Mouse (Mus musculus): ENCODE results near the gene Tldc2.

The Tldc2 gene

GRCm38 (mm10) chr2:157086796-157087195 lies at the start of gene Tldc2:
Gene Tldc2 (plus strand): TSS chr2:157087055.
- DNase-seq (ENCODE audit: low read depth in 2 of 2, low spot score in 2 of 2) = no peak

GRCm38 (mm10) chr2:157037303-157037702 lies 49.6 kb upstream of the Tldc2 start:
- no peak for DNase-seq (ENCODE audit: low read depth in 2 of 2, low spot score in 2 of 2)

GRCm38 (mm10) chr2:157039900-157040648 lies 46.8 kb upstream of the Tldc2 start:
- no peak for DNase-seq (ENCODE audit: low read depth in 2 of 2, low spot score in 2 of 2)

- no peak for DNase-seq (ENCODE audit: low read depth in 2 of 2, low spot score in 2 of 2)
These were observed 46.2 kb upstream of the Tldc2 start for GRCm38 (mm10) chr2:157040649-157041046.

DNA sequence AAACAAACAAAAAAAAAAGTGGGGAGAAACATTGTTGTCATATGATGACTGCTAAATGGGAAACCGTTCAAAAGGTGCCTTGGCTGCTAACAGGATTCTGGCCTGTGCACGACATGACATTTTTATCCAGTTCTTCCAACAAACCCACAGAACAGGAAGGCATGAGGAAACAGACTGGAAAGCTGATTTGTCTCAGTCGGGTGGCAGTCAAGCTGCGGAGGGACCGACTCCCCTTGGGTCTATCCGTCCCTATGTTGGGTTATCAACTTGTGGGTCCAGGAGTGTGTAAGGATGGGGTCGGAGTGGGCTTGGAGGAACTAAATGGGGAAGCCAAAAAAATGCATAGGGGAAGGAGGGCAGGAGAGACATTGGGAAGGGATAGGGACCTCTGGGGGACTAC lies 45.4 kb upstream of the Tldc2 start:
- no peak for DNase-seq (ENCODE audit: low read depth in 2 of 2, low spot score in 2 of 2)

GRCm38 (mm10) chr2:157043556-157043955 lies 43.3 kb upstream of the Tldc2 start:
- no peak for DNase-seq (ENCODE audit: low read depth in 2 of 2, low spot score in 2 of 2)

GRCm38 (mm10) chr2:157043987-157044386 lies 42.9 kb upstream of the Tldc2 start:
- no peak for DNase-seq (ENCODE audit: low read depth in 2 of 2, low spot score in 2 of 2)

DNA sequence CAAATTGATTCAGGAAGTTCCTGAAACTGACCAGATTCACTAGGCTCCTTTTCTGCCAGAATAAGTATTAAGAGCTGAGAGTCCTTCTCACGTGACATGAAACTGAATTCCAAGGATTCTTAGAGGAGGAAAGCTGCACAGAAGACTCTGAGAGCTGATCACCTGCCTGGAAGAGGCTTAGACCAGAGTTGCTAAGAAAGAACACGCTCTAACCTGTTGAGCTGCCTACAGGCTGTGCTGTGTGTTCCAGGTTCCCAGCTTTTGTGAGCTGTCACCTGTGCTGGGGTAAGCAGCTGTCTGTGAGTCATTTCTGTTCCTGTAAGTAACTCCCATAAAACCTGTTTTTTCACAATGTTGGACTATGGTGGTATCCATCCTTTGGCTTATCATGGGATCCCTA lies 40.9 kb upstream of the Tldc2 start:
- DNase-seq (ENCODE audit: low read depth in 2 of 2, low spot score in 2 of 2) = no peak

DNA sequence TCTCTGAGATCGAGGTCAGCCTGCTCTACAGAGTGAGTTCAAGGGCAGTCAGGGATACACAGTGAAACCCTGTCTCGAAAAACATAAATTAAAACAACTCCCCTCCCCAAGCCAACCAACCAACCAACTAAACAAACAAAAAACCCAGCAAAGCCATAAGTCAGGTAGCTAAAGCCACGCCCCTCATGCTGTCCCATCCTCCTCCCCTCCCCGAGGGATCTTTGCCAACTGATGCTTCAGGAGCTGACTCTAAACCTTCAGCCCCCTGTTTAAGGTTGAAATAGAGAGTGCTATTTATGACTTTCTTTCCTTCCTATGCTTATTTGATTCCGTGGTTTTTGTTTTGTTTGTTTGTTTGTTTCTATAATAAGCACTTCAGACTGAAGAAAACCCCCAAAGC lies 39.9 kb upstream of the Tldc2 start:
- no peak for DNase-seq (ENCODE audit: low read depth in 2 of 2, low spot score in 2 of 2)

DNA sequence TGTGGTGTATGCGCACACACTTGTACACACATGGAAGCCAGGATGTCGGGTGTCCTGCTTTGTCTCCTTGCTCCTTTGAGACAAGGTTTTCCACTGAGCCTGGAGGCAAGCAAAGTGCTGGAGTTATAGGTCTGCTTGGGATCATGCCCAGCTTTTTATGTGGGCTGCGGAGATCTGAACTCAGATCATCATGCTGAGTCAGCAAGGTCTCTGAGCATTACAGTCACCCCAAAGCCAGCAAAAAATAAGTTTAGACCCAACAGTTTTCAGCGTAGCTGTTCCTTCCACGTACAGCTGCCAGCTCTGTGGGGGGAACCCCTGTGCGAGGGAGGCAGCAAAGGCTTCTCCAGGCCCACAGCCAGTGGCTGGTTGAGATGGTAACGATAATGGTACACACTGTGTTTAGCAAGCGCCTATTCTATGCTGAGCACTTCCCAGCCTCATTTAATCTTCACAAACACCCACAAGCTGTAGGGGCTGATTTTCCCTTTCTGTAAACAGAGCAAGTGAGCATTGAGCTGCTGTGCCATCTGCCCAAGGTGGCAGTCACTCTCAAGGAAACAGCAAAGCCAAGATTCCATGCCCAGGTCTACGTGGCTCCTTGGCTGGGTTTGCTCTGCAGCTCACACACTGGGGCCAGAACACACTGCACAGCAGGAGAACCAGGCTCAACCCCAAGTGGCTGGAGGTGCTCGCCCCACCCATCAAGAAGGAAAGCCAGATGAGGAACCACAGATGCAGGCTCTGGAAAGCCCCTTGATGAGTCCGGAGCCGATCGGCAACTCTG lies 38.3 kb upstream of the Tldc2 start:
- no peak for DNase-seq (ENCODE audit: low read depth in 2 of 2, low spot score in 2 of 2)

- DNase-seq (ENCODE audit: low read depth in 2 of 2, low spot score in 2 of 2) = no peak
These were observed 37.0 kb upstream of the Tldc2 start for GRCm38 (mm10) chr2:157049831-157050243.

DNA sequence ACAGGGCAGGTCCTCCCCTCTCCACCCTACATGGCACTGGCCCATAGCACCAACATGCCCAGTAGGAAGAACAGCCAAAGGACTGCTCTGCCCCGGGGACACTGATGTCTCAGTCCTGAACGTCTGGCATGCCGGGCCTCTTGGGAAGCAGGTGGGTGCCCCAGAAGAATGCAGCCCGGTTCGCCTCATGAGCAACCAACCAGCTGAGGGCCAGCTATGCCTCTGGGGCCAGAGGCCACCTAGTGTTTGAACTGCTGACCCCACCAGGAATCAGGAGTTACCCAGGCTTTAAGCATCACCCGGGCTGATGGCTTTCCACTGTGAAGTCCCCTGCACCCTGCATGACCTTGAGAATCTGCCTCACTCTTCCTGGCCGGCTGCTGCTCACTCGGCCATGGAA lies 34.4 kb upstream of the Tldc2 start:
- no peak for DNase-seq (ENCODE audit: low read depth in 2 of 2, low spot score in 2 of 2)

DNA sequence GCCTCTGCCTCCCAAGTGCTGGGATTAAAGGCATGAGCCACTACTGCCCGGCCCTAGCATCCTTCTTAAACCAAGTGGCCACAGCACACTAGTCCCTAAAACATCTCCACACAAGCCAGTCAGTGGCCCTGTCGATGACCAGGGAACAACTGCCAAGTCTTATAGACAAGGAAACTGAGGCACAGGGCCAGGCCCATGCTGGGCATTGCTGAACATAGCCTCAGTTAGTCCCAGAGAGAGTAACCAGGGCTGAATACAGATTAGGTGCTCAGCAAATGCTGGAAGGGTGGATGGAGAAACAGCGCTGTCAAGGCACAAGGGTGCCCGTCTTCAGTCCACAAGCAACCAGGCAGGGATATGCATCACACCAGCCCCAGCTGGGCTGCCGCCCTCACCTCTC lies 33.7 kb upstream of the Tldc2 start:
- no peak for DNase-seq (ENCODE audit: low read depth in 2 of 2, low spot score in 2 of 2)

DNA sequence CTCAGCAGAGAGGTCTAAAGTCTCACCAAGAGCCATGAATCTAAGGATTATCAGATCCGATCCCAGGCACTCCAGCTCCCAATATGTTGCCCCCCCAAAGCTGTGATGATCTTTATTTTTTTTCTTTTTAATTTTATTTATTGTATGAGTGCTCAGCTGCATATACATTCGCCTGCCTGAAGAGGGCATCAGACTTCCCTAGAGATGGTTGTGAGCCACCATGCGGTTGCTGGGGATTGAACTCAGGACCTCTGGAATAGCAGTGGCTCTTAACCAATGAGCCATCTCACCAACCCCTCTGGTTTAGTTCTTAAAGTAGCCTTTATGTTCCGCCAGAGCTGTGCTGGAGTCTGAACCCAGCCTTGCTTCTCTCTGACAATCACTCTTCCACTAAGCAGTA lies 33.1 kb upstream of the Tldc2 start:
- no peak for DNase-seq (ENCODE audit: low read depth in 2 of 2, low spot score in 2 of 2)

- DNase-seq (ENCODE audit: low read depth in 2 of 2, low spot score in 2 of 2) = no peak
These were observed 32.6 kb upstream of the Tldc2 start for GRCm38 (mm10) chr2:157054297-157054696.

- DNase-seq (ENCODE audit: low read depth in 2 of 2, low spot score in 2 of 2) = no peak
These were observed 32.0 kb upstream of the Tldc2 start for GRCm38 (mm10) chr2:157054816-157055215.

DNA sequence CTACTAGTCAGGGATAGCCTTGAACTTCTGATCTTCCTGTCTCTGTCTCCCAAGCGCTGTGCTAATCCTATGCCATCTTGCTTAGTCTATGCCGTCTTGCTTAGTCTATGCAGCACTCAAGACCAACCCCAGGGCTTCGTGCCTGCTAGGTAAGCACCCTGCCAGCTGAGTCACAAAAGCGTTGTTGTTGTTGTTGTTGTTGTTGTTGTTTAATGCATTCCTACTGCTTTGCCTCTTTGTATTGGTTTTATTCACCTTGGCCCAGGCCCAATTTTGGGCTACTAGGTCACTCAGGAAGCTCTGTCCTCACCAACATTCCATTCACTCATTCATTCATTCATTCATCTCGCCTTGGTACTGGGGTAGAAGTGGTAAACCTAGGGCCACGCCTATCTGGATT lies 31.1 kb upstream of the Tldc2 start:
- no peak for DNase-seq (ENCODE audit: low read depth in 2 of 2, low spot score in 2 of 2)

- no peak for DNase-seq (ENCODE audit: low read depth in 2 of 2, low spot score in 2 of 2)
These were observed 29.7 kb upstream of the Tldc2 start for GRCm38 (mm10) chr2:157057186-157057585.

DNA sequence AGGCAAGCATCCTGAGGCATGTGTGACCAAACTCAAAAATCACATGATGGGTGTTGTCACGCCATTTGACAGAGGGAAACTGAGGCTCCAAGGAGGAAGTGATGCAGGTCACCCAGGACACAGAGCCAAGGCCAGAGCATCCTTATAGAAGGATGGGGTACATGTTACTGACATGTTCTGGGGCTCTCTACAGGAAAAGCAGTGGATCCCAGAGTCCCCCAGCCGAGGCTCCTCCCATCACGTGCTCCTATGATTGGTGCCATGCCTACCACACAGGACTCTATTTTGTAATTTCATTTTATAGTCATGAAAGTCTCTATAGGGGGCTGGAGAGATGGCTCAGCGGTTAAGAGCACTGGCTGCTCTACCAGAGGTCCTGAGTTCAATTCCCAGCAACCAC lies 29.1 kb upstream of the Tldc2 start:
- no peak for DNase-seq (ENCODE audit: low read depth in 2 of 2, low spot score in 2 of 2)

GRCm38 (mm10) chr2:157058342-157058998 lies 28.4 kb upstream of the Tldc2 start:
- DNase-seq (ENCODE audit: low read depth in 2 of 2, low spot score in 2 of 2) = no peak

DNA sequence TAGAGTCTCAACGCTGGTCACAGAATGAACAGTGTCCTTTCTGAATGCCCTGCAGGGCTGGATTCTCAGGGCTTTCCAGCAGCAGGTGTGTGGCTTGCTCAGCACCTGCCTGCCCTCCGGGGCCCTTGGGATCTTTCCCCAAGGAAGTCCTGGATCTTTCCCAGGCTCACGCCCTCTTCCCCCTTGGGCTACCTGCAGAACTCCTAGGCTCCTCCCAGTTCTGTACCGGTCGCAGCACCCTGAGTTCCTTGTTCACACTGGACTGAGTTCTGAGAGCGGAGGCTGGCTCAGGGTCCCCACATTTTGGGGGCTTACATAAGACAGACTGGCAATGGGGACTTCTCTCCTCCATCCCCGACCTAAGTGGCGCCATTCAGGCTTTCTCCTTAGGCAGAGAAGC lies 27.7 kb upstream of the Tldc2 start:
- DNase-seq (ENCODE audit: low read depth in 2 of 2, low spot score in 2 of 2) = no peak

DNA sequence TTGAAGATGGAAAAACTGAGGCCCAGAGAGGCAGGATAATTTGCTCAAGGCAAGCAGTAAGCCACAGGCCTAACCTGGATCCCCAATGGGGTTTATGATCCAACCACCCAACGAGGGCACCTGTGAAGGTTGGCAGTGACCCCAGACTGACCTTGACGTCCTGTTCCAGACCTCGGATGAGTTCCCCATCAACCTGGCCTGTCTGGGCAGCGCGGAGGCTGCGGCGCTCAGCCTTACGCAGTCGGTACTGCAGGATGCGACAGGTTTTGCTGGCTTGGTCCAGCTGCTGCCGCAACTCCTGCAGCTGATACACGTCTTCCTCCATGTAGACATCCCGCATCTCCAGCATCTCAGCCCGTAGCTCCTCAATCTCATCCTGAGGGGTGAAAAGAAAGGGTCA lies 26.8 kb upstream of the Tldc2 start:
- DNase-seq (ENCODE audit: low read depth in 2 of 2, low spot score in 2 of 2) = no peak
